Mouse (Mus musculus): ENCODE results near the gene Eif5a. TPM values are rescaled to one million over a fixed set of nuclear protein-coding genes. Genes with fewer than 3 reads are reported as not detected.

Gene Eif5a
- polyA plus RNA-seq, 1 experiment: 618 TPM

DNA sequence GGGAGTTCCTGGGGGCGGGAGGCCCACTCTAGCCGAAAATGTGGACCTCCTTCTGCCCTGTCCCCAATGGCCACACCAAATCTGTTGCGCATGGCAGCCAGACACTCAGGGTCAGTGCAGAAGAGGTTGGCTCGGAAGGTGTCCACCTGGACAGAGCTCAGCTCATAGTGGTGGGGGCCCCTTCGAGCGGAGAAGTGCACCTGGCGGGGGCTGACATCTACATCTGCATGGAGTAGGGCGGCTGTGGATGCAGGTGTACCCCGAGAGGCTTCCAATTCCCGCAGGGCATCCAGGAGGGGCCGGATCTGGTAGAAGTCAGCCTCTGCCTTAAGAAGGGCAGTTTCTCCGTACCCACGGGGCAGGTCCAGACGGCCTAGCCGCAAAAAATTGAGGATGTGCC lies 42.0 kb downstream of the Eif5a start:
- peaks cover 15% of the 10 kb centered on the region for H3K36me3 ChIP-seq (ENCODE audit: control insufficient read depth, insufficient read depth, low read length)
- H3K4me1 ChIP-seq (replicated peaks; ENCODE audit: control insufficient read depth, insufficient read depth, low read length): peaks cover 19% of the 10 kb centered on the region
- H3K27me3 ChIP-seq (ENCODE audit: control insufficient read depth, insufficient read depth, low read length): no peaks in the 10 kb centered on the region
- no peak overlapping the region for H3K27ac ChIP-seq (ENCODE audit: control insufficient read depth, insufficient read depth, low read length)
- no peak for DNase-seq
- no peak overlapping the region for H3K4me3 ChIP-seq (ENCODE audit: control insufficient read depth, insufficient read depth, low read length)
- no peak for TF ChIP-seq POLR2A (IDR thresholded peaks at IDR 0.05; ENCODE audit: control insufficient read depth, extremely low read depth, insufficient read depth, low read length, poor library complexity)
- no peak for TF ChIP-seq CTCF (IDR thresholded peaks at IDR 0.05; ENCODE audit: borderline replicate concordance, control insufficient read depth, extremely low read depth, insufficient read depth, low read length, poor library complexity)
- 95% methylated on average over 15 of the region's 15 CpGs for WGBS

GRCm38 (mm10) chr11:69878952-69879351 lies 42.8 kb downstream of the Eif5a start:
- WGBS: 93% methylated on average over 6 of the region's 6 CpGs
- no peak for TF ChIP-seq CTCF (IDR thresholded peaks at IDR 0.05; ENCODE audit: borderline replicate concordance, control insufficient read depth, extremely low read depth, insufficient read depth, low read length, poor library complexity)
- TF ChIP-seq POLR2A (IDR thresholded peaks at IDR 0.05; ENCODE audit: control insufficient read depth, extremely low read depth, insufficient read depth, low read length, poor library complexity): no peak
- H3K4me3 ChIP-seq (ENCODE audit: control insufficient read depth, insufficient read depth, low read length): no peak overlapping the region

GRCm38 (mm10) chr11:69878399-69878798 lies 43.4 kb downstream of the Eif5a start:
- H3K27me3 ChIP-seq (ENCODE audit: control insufficient read depth, insufficient read depth, low read length): no peaks in the 10 kb centered on the region
- no peak overlapping the region for H3K4me3 ChIP-seq (ENCODE audit: control insufficient read depth, insufficient read depth, low read length)
- peaks cover 19% of the 10 kb centered on the region for H3K4me1 ChIP-seq (replicated peaks; ENCODE audit: control insufficient read depth, insufficient read depth, low read length)
- no peak for DNase-seq
- no peak overlapping the region for H3K27ac ChIP-seq (ENCODE audit: control insufficient read depth, insufficient read depth, low read length)
- WGBS: 96% methylated on average over 3 of the region's 3 CpGs
- TF ChIP-seq POLR2A (IDR thresholded peaks at IDR 0.05; ENCODE audit: control insufficient read depth, extremely low read depth, insufficient read depth, low read length, poor library complexity) (no peak), CTCF (IDR thresholded peaks at IDR 0.05; ENCODE audit: borderline replicate concordance, control insufficient read depth, extremely low read depth, insufficient read depth, low read length, poor library complexity) (no peak)
- H3K36me3 ChIP-seq (ENCODE audit: control insufficient read depth, insufficient read depth, low read length): peaks cover 2% of the 10 kb centered on the region

More at GRCm38 (mm10) chr11:69878952-69879351, 42.8 kb downstream of the Eif5a start:
- Histone ChIP-seq H3K27me3 (ENCODE audit: control insufficient read depth, insufficient read depth, low read length) (no peaks in the 10 kb centered on the region), H3K4me1 (replicated peaks; ENCODE audit: control insufficient read depth, insufficient read depth, low read length) (peaks cover 19% of the 10 kb centered on the region), H3K36me3 (ENCODE audit: control insufficient read depth, insufficient read depth, low read length) (peaks cover 8% of the 10 kb centered on the region), H3K27ac (ENCODE audit: control insufficient read depth, insufficient read depth, low read length) (no peak overlapping the region)
- no peak for DNase-seq

GRCm38 (mm10) chr11:69877878-69878277 lies 43.9 kb downstream of the Eif5a start, which contains the start of gene Tmem95:
TSS of gene Tmem95 (minus strand) at chr11:69878018.
- Histone ChIP-seq H3K27me3 (ENCODE audit: control insufficient read depth, insufficient read depth, low read length) (no peaks in the 10 kb centered on the region), H3K27ac (ENCODE audit: control insufficient read depth, insufficient read depth, low read length) (no peak within 1 kb of the TSS), H3K4me3 (ENCODE audit: control insufficient read depth, insufficient read depth, low read length) (no peak within 1 kb of the TSS), H3K4me1 (replicated peaks; ENCODE audit: control insufficient read depth, insufficient read depth, low read length) (peaks cover 19% of the 10 kb centered on the region), H3K36me3 (ENCODE audit: control insufficient read depth, insufficient read depth, low read length) (no peaks in the 10 kb centered on the region)
- WGBS: 97% methylated on average over 11 of the region's 11 CpGs
- TF ChIP-seq POLR2A (IDR thresholded peaks at IDR 0.05; ENCODE audit: control insufficient read depth, extremely low read depth, insufficient read depth, low read length, poor library complexity): no peak
- no peak for TF ChIP-seq CTCF (IDR thresholded peaks at IDR 0.05; ENCODE audit: borderline replicate concordance, control insufficient read depth, extremely low read depth, insufficient read depth, low read length, poor library complexity)
- DNase-seq: no peak

- peak; percentile 91 for TF ChIP-seq CTCF (IDR thresholded peaks at IDR 0.05; ENCODE audit: borderline replicate concordance, control insufficient read depth, extremely low read depth, insufficient read depth, low read length, poor library complexity)
- TF ChIP-seq POLR2A (IDR thresholded peaks at IDR 0.05; ENCODE audit: control insufficient read depth, extremely low read depth, insufficient read depth, low read length, poor library complexity): no peak
- peak; percentile 92 for DNase-seq
- Histone ChIP-seq H3K4me3 (ENCODE audit: control insufficient read depth, insufficient read depth, low read length) (no peak overlapping the region), H3K36me3 (ENCODE audit: control insufficient read depth, insufficient read depth, low read length) (no peaks in the 10 kb centered on the region), H3K27ac (ENCODE audit: control insufficient read depth, insufficient read depth, low read length) (no peak overlapping the region), H3K4me1 (replicated peaks; ENCODE audit: control insufficient read depth, insufficient read depth, low read length) (peaks cover 14% of the 10 kb centered on the region), H3K27me3 (ENCODE audit: control insufficient read depth, insufficient read depth, low read length) (no peaks in the 10 kb centered on the region)
- 4% methylated on average over 12 of the region's 12 CpGs for WGBS
These were observed 44.9 kb downstream of the Eif5a start for GRCm38 (mm10) chr11:69876867-69877266.

DNA sequence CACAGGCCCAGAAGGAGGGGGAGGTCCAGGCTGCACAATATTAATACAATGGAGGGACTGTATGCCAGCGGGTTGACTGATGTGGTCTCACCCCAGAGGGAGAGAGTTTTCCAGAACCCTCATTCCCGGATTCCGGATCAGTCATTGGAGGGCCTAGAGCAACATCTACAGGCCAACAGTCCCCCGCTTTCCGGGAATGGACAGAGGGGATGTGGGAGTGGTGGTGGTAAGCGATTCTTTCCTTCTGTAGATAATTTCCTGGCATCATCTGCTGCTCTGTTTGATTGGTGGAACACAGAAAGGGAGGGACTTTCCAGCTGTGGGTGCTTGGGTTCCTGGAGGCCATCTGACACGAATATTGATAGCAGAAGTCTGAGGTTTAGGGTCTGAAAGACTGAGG lies 45.6 kb downstream of the Eif5a start:
- Histone ChIP-seq H3K4me3 (ENCODE audit: control insufficient read depth, insufficient read depth, low read length) (no peak overlapping the region), H3K27me3 (ENCODE audit: control insufficient read depth, insufficient read depth, low read length) (no peaks in the 10 kb centered on the region), H3K36me3 (ENCODE audit: control insufficient read depth, insufficient read depth, low read length) (no peaks in the 10 kb centered on the region), H3K4me1 (replicated peaks; ENCODE audit: control insufficient read depth, insufficient read depth, low read length) (peaks cover 7% of the 10 kb centered on the region), H3K27ac (ENCODE audit: control insufficient read depth, insufficient read depth, low read length) (no peak overlapping the region)
- DNase-seq: no peak
- 38% methylated on average over 7 of the region's 7 CpGs for WGBS
- no peak for TF ChIP-seq POLR2A (IDR thresholded peaks at IDR 0.05; ENCODE audit: control insufficient read depth, extremely low read depth, insufficient read depth, low read length, poor library complexity)

GRCm38 (mm10) chr11:69872451-69872850 lies 49.3 kb downstream of the Eif5a start:
- 84% methylated on average over 4 of the region's 4 CpGs for WGBS
- H3K4me3 ChIP-seq (ENCODE audit: control insufficient read depth, insufficient read depth, low read length): no peak overlapping the region
- TF ChIP-seq CTCF (IDR thresholded peaks at IDR 0.05; ENCODE audit: borderline replicate concordance, control insufficient read depth, extremely low read depth, insufficient read depth, low read length, poor library complexity) (no peak), POLR2A (IDR thresholded peaks at IDR 0.05; ENCODE audit: control insufficient read depth, extremely low read depth, insufficient read depth, low read length, poor library complexity) (no peak)
- H3K27ac ChIP-seq (ENCODE audit: control insufficient read depth, insufficient read depth, low read length): no peak overlapping the region
- no peaks in the 10 kb centered on the region for H3K27me3 ChIP-seq (ENCODE audit: control insufficient read depth, insufficient read depth, low read length)
- no peak for DNase-seq
- no peaks in the 10 kb centered on the region for H3K36me3 ChIP-seq (ENCODE audit: control insufficient read depth, insufficient read depth, low read length)
- no peaks in the 10 kb centered on the region for H3K4me1 ChIP-seq (replicated peaks; ENCODE audit: control insufficient read depth, insufficient read depth, low read length)
